ENCODE assay signal across 32 mouse cellular contexts in genomic region chr7:99892351-99892750, GRCm38 (mm10). TPM values are rescaled to one million over a fixed set of nuclear protein-coding genes. Genes with fewer than 3 reads are reported as not detected.
A peak's percentile ranks its signal among the peaks of the same experiment; 100 is the strongest.
DNase-seq lines count a peak whose midpoint lies in the region; ATAC-seq lines count a peak whose summit lies in the region.
"Had no signal": no experiment of that assay in that cellular context is flagged by ENCODE, and none has a peak within 500 bp of the region (broad histone marks: within the 10 kb centered on the region; RNA-seq: fewer than 3 reads in every experiment).

No protein-coding gene starts in this region.

- peak; percentile 65 to 83 for DNase-seq in adrenal gland, adult (ENCODE audit: inconsistent age in 2 of 2, low spot score in 1 of 2)
- no peak for DNase-seq in adrenal gland, adult 18-20 months (ENCODE audit: low spot score in 2 of 2)
- peak; percentile 10 for DNase-seq in thymus, postnatal 14 days
- DNase-seq in thymus, adult 18-20 months, result no peak
- DNase-seq in MN1 (ENCODE audit: low spot score), result peak; percentile 17
- DNase-seq in adrenal gland, postnatal 36 days, result peak; percentile 58 to 66
- DNase-seq in lung, adult 18-20 months, result no peak
- DNase-seq: B cell, adult 2 months; cerebellum, adult 11-12 months; cerebellum, adult 8-10 months; cerebellum, postnatal 10 days; cerebellum, postnatal 36 days; embryo, embryonic 11 days; gastrocnemius, postnatal 25 days; heart, adult 18-20 months; heart, postnatal 10 days; heart, postnatal 36 days had no signal

- peaks cover 24% of the 10 kb centered on the region; the same call in 1 of the 2 replicates for H3K4me1 ChIP-seq in midbrain, embryonic 15.5 days
- H3K4me1 ChIP-seq: embryonic facial prominence, embryonic 13.5 days; intestine, embryonic 15.5 days had no signal

- H3K36me3 ChIP-seq in midbrain, embryonic 15.5 days (replicated peaks), result no peaks in the 10 kb centered on the region
- H3K36me3 ChIP-seq: embryonic facial prominence, embryonic 10.5 days; embryonic facial prominence, embryonic 13.5 days; forebrain, embryonic 12.5 days; forebrain, embryonic 15.5 days; G1E; heart, embryonic 12.5 days; heart, embryonic 15.5 days; hindbrain, embryonic 10.5 days; hindbrain, embryonic 13.5 days; intestine, embryonic 15.5 days had no signal

- no peak overlapping the region for H3K9ac ChIP-seq in midbrain, embryonic 15.5 days
- H3K9ac ChIP-seq: embryonic facial prominence, embryonic 13.5 days; forebrain, embryonic 12.5 days; forebrain, embryonic 15.5 days; heart, embryonic 12.5 days; heart, embryonic 15.5 days; hindbrain, embryonic 13.5 days; intestine, embryonic 15.5 days had no signal

- ATAC-seq in midbrain, embryonic 15.5 days (replicated peaks), result no peak
- ATAC-seq: activated CD4-positive, CD25-positive, alpha-beta regulatory T cell, adult 4 months; forebrain, embryonic 15.5 days; hindbrain, embryonic 16.5 days; intestine, embryonic 15.5 days had no signal

- no peak overlapping the region for H3K4me2 ChIP-seq in midbrain, embryonic 15.5 days
- H3K4me2 ChIP-seq: embryonic facial prominence, embryonic 13.5 days; forebrain, embryonic 12.5 days; forebrain, embryonic 15.5 days; heart, embryonic 12.5 days; heart, embryonic 15.5 days; hindbrain, embryonic 13.5 days; intestine, embryonic 15.5 days had no signal

- no peaks in the 10 kb centered on the region for H3K9me3 ChIP-seq in midbrain, embryonic 15.5 days
- H3K9me3 ChIP-seq: embryonic facial prominence, embryonic 10.5 days; embryonic facial prominence, embryonic 13.5 days; forebrain, embryonic 12.5 days; forebrain, embryonic 15.5 days; G1E; heart, embryonic 12.5 days; heart, embryonic 15.5 days; hindbrain, embryonic 10.5 days; hindbrain, embryonic 13.5 days; intestine, embryonic 15.5 days had no signal

- H3K27ac ChIP-seq in midbrain, embryonic 15.5 days, result no peak overlapping the region
- H3K27ac ChIP-seq: embryonic facial prominence, embryonic 10.5 days; embryonic facial prominence, embryonic 13.5 days; forebrain, embryonic 12.5 days; forebrain, embryonic 15.5 days; heart, embryonic 15.5 days; hindbrain, embryonic 10.5 days; hindbrain, embryonic 13.5 days; intestine, embryonic 15.5 days had no signal

- H3K27me3 ChIP-seq in midbrain, embryonic 15.5 days (replicated peaks), result no peaks in the 10 kb centered on the region
- H3K27me3 ChIP-seq: CH12.LX; embryonic facial prominence, embryonic 13.5 days; forebrain, embryonic 12.5 days; forebrain, embryonic 15.5 days; heart, embryonic 15.5 days; hindbrain, embryonic 13.5 days; intestine, embryonic 15.5 days had no signal

- H3K4me3 ChIP-seq in midbrain, embryonic 15.5 days, result no peak overlapping the region
- H3K4me3 ChIP-seq: embryonic facial prominence, embryonic 10.5 days; embryonic facial prominence, embryonic 13.5 days; erythroblast, embryonic 14.5 days; forebrain, embryonic 12.5 days; forebrain, embryonic 15.5 days; heart, embryonic 12.5 days; heart, embryonic 15.5 days; hindbrain, embryonic 10.5 days; hindbrain, embryonic 13.5 days; intestine, embryonic 15.5 days had no signal

- WGBS in midbrain, embryonic 15.5 days, result 88% methylated on average over 2 of the region's 2 CpGs

RNA-seq across cellular contexts. Expression of gene Spcs2, which starts 29.1 kb away (rescaled TPM):
- 100 to 1,000 TPM; 150 to 191 TPM for total RNA-seq in adrenal gland, adult 18-20 months (2021)
- 100 to 1,000 TPM; 181 to 214 TPM for total RNA-seq in adrenal gland, postnatal 36 days (2021)
- 262 and 264 TPM in 2 replicates for polyA plus RNA-seq in midbrain, embryonic 15.5 days (2015; fragmentation: Nextera tagmentation; extraction: Ambion mirVana)

RNA-seq across cellular contexts. Expression of gene Xrra1, which starts 33.4 kb away (rescaled TPM):
- total RNA-seq in adrenal gland, adult 18-20 months (2021), result 1 to 10 TPM in 1 of 2 experiments, not detected in 1; 2.8 TPM
- total RNA-seq in adrenal gland, postnatal 36 days (2021), result 1 to 10 TPM in 1 of 2 experiments, under 1 TPM in 1; 0.33 to 5.5 TPM
- polyA plus RNA-seq in midbrain, embryonic 15.5 days (2015; fragmentation: Nextera tagmentation; extraction: Ambion mirVana), result 1.0 and 1.1 TPM in 2 replicates
- total RNA-seq: heart, postnatal 36 days had no signal

Comparison
In these comparisons a context has a peak if more than half of its experiments do, and no peak if none do; other contexts are left out.
1. DNase-seq: peak in adrenal gland, adult (2 of 2), thymus, postnatal 14 days (single experiment), MN1 (single experiment) and adrenal gland, postnatal 36 days (2 of 2); none in adrenal gland, adult 18-20 months (0 of 2), thymus, adult 18-20 months (0 of 2) and lung, adult 18-20 months (0 of 2).